Mouse (Mus musculus) ovary, adult 18-20 months (tissue): ENCODE measurements around the gene Gramd4.
"Not testable (repeated sequence)": the region's sequence is repeated elsewhere in the genome, so short reads cannot be mapped to it uniquely, and the experiment has no call there.

ENCODE experiments used
- DNase-seq: peaks from one replicate; pipeline ENCODE4 v3.0.0; 2022; ENCODE audit warnings: low spot score, mixed read lengths

Gramd4 gene

GRCm38 (mm10) chr15:86165811-86166590, 108.5 kb downstream of the Gramd4 start:
- DNase-seq, result no peak

- no peak for DNase-seq
Observed at GRCm38 (mm10) chr15:86167032-86167655, 109.6 kb downstream of the Gramd4 start.

GRCm38 (mm10) chr15:86167787-86168504, 110.5 kb downstream of the Gramd4 start:
- DNase-seq, result no peak

GRCm38 (mm10) chr15:86168505-86168867, 111.0 kb downstream of the Gramd4 start:
- DNase-seq, result no peak

GRCm38 (mm10) chr15:86168941-86169816, 111.7 kb downstream of the Gramd4 start:
- DNase-seq, result no peak

- DNase-seq, result no peak
Observed at GRCm38 (mm10) chr15:86169817-86170110, 112.3 kb downstream of the Gramd4 start.

- no peak for DNase-seq
Observed at GRCm38 (mm10) chr15:86171316-86171715, 113.8 kb downstream of the Gramd4 start.

- no peak for DNase-seq
Observed at GRCm38 (mm10) chr15:86172124-86172523, 114.6 kb downstream of the Gramd4 start.

GRCm38 (mm10) chr15:86172526-86172925, 115.0 kb downstream of the Gramd4 start:
- DNase-seq, result no peak

- no peak for DNase-seq
Observed at GRCm38 (mm10) chr15:86173136-86173985, 115.9 kb downstream of the Gramd4 start.

GRCm38 (mm10) chr15:86175253-86176050, 118.0 kb downstream of the Gramd4 start:
- DNase-seq, result no peak

- DNase-seq, result no peak
Observed at GRCm38 (mm10) chr15:86176166-86176565, 118.7 kb downstream of the Gramd4 start.

- no peak for DNase-seq
Observed at GRCm38 (mm10) chr15:86176771-86177702, 119.5 kb downstream of the Gramd4 start.

- DNase-seq, result not testable (repeated sequence)
Observed at GRCm38 (mm10) chr15:86177703-86178251, 120.3 kb downstream of the Gramd4 start.

GRCm38 (mm10) chr15:86178594-86178993, 121.1 kb downstream of the Gramd4 start:
- DNase-seq, result no peak

GRCm38 (mm10) chr15:86180427-86180826, 122.9 kb downstream of the Gramd4 start:
- DNase-seq, result no peak

- DNase-seq, result not testable (repeated sequence)
Observed at GRCm38 (mm10) chr15:86181321-86181720, 123.8 kb downstream of the Gramd4 start.

- DNase-seq, result no peak
Observed at GRCm38 (mm10) chr15:86181941-86182439, 124.5 kb downstream of the Gramd4 start.

GRCm38 (mm10) chr15:86182646-86183045, 125.2 kb downstream of the Gramd4 start:
- no peak for DNase-seq
